Mouse (Mus musculus) testis, postnatal 14 days (tissue): ENCODE measurements around the gene Crabp1.

Experiments used
- DNase-seq: peaks from one replicate; pipeline ENCODE4 v3.0.0; 2021; ENCODE audit warnings: low spot score

Gene Crabp1

DNA sequence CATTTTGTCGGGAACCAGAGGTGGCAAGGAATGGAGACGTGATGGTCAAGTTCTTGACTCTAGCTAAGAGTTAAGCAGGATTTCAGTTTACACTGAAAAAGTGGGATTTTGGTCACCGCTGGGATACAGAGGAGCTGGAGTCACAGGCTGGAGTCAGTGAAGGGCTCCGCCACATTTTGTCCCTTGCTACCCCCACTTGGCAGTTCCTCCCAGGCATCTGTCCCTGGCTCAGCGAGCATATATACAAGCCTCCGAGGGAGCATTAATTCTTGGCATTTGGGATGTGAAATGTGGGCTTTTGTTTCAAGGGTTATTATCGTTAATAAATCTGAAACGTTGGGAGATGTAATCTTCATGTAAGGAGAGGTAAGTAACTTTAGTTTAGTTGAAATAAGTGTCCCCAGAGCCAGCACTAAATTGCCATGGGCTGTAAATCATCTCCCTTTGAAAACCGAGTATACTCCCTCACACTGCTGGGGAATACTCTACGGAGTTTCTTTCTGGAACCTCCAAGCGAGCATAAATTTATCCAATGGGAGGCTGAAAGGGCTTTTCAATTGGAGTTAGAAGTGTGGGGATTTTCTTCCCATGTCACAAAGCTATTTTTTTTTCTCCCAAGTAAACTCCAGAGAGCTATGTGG, 5.7 kb downstream of the Crabp1 start:
- DNase-seq: no peak

DNA sequence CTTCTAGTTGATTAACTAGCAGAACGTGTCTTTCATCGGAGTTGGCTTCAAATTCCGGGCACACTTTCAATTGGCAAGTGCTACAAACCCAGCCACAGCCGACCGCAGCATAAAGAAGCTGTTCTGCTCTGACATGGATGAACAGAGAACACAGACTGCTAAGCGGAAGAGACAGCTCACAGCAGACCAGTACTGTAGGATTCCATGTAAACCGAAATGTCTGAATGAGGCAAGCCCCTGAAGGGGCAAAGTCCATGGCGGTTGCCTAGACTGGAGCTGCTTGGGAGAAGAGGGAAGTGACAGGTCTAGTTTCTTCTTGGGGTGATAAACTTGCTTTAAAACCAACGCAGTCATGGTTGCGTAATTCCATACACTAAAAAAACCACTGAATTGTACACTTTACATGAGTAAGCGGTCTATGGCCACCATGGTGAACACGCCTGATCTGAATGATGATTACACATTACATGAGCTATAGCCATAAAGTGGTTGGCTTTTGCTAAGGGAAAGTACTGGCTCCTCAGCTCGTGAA, 12.0 kb downstream of the Crabp1 start:
- no peak for DNase-seq

DNA sequence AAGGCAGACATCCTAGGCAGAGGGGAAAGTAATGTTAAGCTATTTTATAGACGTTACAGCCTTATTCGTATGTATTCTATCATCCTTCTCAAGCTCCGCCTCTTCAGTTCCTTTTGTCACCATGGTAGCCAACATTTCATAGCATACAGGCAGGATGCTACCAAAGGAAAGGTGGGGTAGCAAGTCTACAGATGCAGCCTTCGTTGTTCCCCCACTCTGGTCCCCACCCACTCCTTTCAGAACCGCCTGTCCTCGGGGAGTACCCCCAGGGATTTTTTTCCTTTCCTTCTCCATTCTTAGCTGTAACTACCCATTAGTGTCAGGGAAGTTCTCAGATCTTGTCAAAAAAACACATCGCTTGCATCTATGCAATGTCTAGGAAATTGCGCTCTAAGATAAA, 14.7 kb downstream of the Crabp1 start:
- no peak for DNase-seq

DNA sequence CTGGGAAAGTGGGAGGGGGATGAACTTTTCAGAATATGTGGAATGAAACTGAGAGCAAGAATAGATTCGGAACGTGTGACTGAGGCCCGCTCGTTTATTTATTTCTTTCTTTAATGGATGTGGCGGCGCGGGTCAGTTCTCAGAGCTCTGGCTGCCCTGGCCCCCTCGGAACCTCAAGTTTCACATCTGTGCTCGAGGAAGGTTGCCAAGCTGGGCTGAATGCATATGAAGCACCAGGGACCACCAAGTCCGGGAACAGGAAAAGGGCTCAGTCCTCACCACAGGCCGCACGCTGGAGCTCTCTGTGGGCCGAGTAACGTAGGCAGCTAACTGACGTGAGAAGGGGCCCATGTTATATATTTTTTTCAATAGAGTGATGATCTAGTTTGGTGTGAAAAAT, 18.0 kb downstream of the Crabp1 start:
- DNase-seq: no peak

DNA sequence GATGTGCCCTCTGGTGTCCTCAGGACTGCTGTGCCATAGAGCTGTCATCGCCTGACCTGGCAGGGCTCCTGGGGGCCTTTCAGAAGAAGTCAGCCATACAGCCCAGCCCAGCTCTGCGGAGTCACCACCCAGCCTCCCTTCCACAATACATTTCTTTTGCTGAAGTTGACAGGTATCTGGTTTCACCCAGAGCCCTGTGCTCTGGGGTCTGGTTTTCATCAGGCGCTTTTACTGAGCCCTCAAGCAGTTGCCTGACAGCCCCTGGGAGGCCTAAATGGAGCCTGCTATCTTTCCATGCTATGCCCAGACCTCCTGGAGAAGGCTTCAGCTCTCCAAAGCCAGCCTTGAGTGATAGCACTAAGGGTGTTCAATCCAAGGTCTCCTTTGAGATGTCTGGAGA, 19.5 kb downstream of the Crabp1 start:
- DNase-seq: no peak

DNA sequence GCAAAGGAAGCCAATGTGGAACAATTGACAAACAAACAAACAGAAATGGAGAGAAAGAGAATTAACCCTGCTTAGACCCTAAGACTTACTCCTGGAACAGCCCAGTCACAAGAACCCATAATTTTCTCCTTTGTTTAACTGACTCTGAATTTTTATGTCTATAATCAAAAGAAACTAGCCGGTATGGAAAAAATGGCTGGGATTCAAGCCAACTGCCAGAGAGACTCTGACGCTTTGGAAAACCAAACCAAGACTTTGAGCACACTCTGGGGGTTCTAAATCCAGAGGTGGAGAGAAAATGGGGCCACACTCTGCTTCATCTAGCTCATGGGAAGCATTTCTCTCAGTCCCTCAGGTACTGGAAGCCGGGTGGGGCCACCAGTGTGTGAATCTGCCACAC, 20.7 kb downstream of the Crabp1 start:
- no peak for DNase-seq

DNA sequence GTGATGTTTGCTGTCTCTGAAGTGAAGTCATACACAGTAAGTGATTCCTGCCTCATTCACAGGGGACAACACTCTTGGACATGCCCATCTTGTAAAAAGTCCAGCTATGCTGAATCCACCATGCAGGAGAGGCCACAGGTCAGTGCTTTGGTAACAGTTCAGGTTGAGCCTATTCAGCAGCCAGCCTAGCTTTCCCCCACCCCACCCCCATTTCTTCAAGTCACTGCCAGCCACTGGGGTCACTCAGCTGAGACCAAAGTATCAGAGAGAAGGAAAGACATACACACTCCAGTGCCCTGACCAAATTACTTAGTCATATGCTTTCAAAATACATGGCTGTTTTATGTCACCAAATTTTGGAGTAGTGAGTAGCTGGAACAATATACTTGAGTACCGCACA, 21.5 kb downstream of the Crabp1 start:
- no peak for DNase-seq

DNA sequence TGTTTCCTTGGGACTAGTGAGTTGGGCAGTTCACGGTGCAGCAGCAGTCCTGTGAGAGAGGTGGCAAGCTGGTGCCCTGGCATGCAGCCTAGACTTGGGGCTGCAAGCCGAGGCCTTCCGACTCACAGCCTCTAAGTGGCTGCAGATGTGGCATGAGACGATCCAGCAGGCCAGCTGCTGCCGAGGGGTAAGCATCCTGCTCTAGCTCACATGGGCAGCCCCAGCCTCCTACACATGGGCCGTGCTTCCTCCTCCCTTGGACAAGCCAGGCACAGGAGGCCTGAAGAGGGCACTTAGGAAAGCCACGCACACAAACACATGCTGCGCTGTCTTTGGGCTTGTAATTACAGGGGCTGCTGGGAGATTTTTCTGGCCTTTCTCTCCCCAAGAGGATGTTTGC, 23.2 kb downstream of the Crabp1 start:
- DNase-seq: no peak

DNA sequence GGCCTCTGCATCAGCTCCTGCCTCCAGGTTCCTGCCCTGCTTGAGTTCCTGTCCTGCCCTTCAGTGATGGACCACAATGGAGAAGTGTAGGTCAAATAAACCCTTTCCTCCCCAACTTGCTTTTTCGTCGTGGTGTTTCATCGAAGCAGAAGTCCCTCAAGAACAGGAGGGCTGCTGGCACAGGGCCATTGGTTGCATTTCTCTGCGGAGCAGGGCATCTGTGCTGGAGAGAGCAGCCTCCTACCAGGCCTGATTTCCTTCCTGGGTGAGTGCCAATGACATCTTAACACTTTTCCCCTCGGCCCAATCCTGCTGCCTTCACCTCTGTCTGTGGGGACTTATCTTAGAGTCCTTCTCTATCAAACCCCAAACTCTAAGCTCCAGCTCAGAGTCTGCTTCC, 25.7 kb downstream of the Crabp1 start:
- no peak for DNase-seq

DNA sequence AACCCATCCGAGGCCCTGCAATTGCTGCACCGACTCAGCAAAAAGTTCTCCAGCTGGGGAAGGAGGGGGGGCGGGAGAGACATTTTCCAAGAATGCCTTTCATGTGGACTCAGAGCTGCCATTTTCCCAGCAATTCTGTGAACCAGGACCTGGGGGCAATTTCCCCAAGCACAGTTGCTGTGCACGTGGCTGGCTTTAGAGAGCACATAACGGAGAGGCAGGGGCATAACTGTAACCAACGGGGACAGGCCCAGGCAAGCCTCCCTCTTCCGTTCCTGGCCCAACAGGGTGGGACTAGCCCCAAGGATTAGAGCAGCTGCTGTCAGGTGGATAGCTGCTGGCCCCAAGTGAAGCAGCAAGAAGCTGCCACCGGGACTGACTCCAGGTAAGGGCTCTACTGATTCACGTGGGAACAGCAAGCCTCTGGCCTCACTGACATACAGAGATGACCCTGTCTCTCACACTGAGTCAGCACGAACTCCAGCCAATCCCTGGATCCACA, 37.0 kb downstream of the Crabp1 start:
- no peak for DNase-seq

DNA sequence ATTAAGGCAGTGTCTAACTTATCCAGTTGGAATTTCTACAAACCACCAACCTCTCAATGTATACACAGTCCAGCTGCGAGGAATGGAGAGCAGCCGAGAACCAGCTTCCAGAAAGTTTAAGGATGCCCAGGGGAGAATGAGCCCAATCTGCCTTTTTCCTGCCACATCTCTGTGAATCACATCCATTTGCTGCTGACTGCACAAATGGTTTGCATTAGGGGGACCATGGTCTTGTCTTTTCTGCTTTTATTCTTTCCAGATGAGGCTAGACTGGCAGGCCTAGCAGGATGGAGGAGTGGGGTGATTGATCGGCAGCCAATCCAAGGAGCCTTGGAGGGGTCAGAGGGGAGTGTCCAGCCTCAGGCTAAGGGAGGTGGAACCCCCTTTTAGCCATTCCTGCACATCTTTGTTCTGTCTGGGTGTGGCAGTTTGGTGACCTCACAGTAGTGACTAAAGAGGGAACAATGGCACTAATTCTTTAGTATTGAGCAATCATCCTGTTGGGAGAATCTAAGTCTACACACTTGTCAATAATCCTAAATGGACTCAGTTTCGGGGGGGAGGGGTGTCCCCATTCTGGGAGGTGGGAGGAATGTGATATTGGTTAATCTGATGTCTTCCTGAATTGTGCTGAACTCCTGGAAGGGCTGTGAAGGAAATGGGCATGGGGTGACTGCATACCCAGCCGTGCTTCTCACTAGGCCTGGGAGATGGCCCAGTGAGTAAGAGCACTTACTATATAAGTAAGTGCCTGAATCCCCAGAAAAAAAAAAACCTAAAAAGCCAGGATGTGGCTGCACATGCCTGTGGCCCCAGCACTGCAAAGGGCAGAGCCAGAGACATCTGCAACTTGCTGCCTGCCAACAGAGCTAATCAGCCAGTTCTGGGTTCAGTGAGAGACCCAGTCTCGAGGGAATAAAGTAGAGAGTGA, 38.5 kb downstream of the Crabp1 start:
- no peak for DNase-seq

DNA sequence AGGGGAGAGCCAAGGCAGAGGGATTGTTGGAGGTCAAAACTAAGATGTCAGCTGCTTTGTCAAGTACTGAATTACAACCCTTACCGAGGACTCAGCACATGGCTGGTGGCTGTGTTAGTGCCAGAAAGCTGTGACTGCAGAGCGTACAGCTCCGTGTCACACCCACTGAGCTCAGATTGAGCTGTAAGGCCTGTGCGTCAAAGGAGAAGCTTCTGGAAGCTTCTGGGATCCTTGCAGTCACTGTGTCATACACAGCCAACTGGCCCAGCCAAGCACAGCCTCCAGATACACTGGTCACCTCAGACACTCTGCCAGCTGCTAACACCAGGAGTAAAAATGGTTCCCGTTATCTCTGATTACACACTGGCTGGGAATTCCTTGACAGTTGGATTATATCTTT, 39.8 kb downstream of the Crabp1 start:
- no peak for DNase-seq

DNA sequence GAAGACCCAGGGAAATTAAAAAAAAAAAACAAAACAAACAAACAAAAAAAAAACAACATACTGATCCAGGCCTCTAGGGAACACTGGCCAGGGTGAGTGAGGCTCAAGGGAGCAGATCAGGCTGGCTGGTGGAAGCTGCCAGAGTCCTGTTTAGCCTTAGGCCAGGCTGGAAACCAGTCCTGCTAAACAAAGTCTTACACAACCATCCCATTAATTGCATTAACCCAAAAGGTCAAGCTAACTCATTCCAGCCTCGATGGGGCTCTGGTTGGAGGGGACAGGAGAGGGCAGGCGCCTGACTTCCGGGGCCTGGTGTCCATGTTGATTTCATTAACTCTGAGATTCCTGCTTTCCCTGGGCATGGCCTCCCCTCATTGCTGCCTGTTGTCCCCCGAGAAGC, 43.2 kb downstream of the Crabp1 start:
- DNase-seq: no peak

DNA sequence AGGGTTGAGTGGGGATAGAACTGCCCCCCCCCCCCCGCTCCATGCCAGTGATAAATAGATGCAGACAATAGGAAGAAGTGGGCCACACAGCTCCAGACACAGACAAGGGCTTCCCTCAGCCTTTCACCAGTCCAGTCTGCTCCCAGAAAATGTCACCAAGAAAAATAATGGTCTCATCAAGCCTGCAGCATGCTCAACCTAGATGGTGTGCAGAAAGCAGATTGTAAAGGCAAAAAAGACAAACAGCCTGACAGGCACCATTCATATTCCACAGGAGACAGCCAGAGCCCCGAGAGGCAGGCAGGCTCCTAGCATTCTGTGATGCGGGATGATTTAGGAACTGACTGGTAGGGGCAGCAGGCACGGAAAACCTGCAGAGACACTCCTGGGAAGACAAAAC, 45.4 kb downstream of the Crabp1 start:
- no peak for DNase-seq

DNA sequence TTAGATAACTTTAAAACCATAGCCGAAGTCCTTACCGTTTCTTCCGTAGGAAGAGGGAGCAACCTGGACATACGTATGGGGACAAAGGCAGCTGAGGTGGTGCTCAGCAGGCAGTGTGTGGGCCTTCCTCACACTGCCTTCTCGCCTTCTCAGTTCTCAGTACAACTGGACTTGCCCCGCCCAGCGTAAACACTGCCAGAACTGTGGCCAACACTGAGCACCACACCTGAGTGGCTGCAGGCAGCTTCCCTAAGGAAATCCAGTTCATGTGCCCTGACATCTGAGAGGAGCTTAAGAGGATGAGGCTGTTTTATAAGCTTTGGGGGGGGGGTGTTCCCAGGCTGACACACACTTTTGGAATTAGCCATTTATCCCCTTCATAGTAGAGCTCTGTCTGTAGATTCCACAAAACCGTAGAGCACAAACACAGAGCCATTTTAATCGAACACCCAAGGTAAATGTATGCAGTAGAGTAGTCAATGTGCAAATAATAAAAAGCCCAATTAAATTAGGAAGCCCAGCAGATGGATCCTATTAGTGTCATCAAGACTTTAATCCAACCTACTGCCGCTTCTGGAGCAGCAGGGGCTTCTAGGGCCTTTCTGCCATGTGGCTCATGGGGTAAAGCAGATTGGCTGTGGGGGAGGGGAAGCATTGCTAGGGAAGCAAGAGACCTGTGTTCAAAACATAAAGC, 52.1 kb downstream of the Crabp1 start:
- no peak for DNase-seq

DNA sequence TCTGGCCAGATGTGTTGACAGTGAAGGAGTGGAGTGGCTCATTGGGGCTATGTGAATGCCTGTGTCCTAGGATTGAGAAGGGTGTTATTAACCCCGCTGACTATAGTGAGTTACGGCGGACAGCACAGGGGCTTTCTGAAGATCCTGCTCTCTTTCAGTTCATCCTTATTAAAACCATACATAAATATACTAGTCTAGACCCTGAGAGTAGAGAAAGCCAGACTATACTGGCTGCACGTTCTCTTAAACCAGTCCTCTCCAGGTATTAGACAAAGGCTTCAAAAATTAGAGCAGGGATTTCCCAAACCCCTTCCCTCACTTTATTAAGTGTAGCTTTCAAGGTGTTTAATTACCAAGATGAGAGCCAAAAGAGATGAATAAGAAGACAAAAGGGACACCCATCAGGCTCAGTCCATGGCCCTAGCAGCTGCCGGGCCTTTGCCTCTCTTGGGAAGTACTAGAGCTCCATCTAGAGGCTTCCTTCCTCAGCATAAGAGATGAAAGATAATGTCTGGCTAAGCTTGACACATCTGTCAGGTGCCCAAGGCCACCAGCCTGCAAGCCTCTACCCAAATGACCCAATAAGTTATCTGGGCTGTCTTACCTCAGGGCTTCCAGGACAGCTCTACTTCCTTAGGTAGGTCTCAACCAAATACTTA, 57.0 kb downstream of the Crabp1 start:
- no peak for DNase-seq
